Mouse (Mus musculus) naive thymus-derived CD4-positive, alpha-beta T cell, adult 5 months (primary cell): ENCODE results near the gene Zfp408. TPM values are rescaled to one million over a fixed set of nuclear protein-coding genes. Genes with fewer than 3 reads are reported as not detected.

Experiments
- polyA plus RNA-seq: library from polyadenylated mRNA; unstranded; fragments of 100-300 nt; shearing (Covaris generic); gene quantifications from one replicate; pipeline ENCODE4 v1.2.1, GENCODE M21; 2017

The Zfp408 gene
- polyA plus RNA-seq = 26.9 TPM

DNA sequence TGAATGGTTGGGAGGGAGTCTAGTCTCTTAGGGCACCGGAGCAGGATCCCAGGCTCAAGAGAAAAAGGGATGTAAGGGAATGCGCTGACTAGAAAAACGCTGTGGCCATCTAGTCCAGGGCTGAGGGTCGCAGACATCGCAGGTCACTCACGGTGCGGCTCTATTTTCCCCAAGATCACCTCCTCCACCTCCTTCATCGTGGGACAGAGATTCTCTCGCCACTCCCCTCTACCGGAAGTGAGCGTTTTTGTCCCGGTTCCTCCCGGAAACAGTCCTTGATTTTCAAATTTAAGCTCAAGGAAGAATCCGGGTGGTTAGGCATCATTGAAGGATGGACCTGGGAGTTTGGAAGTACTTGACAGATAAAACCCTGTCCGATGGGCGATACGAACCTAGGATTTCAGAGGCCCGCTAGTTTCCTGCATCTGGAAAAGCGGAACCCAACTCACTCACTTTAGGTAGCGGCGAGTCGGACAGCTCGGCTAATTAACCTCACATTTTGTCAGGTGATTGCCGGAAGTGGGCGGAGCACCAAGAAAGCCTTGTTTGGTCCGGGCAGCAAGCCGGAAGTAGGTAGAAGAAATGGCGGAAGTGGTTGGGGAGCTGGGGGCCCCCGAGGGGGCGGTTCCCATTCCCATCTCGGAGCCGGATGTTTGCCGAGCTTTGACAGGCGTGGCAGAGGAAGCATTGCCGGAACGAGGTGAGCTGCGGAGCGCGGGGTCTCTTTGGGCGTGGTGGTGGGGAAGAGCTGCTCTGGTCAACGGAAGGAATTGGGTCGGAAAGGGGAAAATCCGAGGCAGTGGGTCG lies at the start of gene Zfp408, which contains the start of gene Arhgap1:
Gene Zfp408, minus strand, starts transcription at position 239 of the 807 bp plus-strand sequence.
Gene Arhgap1, plus strand, starts transcription at position 308 of the 807 bp plus-strand sequence.

DNA sequence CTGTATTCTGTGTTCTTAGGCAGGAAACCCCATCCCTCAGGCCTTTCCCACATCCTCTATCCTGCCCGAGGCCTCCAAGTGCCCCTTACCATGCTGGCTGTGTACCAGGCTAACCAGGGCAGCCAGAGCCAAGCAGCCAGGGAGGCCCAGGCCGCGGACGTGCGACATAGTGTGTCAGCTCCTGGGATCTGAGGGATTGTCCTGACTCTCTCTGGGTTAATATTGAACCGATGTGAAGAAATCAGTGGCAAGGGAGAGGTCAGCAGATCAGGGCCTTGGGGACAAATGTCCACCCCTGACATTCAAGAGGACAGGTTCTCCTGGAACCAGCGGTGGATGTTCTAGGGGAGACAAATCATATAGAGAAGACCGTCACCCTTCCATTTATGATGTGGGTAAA lies 13.4 kb downstream of the Zfp408 start, which contains the start of gene F2:
Gene F2, minus strand, starts transcription at position 186 of the 400 bp plus-strand sequence.

Other genes with a start within 250 kb of the Zfp408 start
- 8.6 TPM for gene 1110051M20Rik, start 205.1 kb downstream of the Zfp408 start, polyA plus RNA-seq
- gene Lrp4, start 192.3 kb downstream of the Zfp408 start, polyA plus RNA-seq = not detected
- gene Ckap5, start 123.0 kb downstream of the Zfp408 start, polyA plus RNA-seq = 29.7 TPM
- gene F2, start 13.4 kb downstream of the Zfp408 start, polyA plus RNA-seq = not detected
- gene Arhgap1, start 69 bp upstream of the Zfp408 start, polyA plus RNA-seq = 237 TPM
- gene Atg13, start 60.8 kb upstream of the Zfp408 start, polyA plus RNA-seq = 66.2 TPM
- gene Harbi1, start 61.1 kb upstream of the Zfp408 start, polyA plus RNA-seq = 8.4 TPM
- gene Ambra1, start 80.3 kb upstream of the Zfp408 start, polyA plus RNA-seq = 56.5 TPM